Mouse (Mus musculus) intestine, embryonic 14.5 days (tissue): ENCODE measurements at regions not wholly inside any gene's neighbourhood (a gene's known extent, or its start where the extent isn't known, plus 50 kb on each side); places are given as distances from the start of the nearest gene placed in this dataset.
A peak's percentile ranks its signal among the peaks of the same experiment; 100 is the strongest.

Experiments
- ATAC-seq: fragments of 200-750 bp; cut with Nextera tagmentation; replicated peaks from 2 replicates; pipeline ENCODE4 v1.8.0; 2017; ENCODE audit warnings: low read depth, moderate number of reproducible peaks, moderate TSS enrichment, moderate library complexity; ENCODE audit not compliant: low FRiP score, low TSS enrichment
- DNase-seq: peaks from one replicate; pipeline ENCODE4 v3.0.0-alpha.2; 2018; ENCODE audit warnings: low spot score
- H3K27ac ChIP-seq: fragments of 300-500 bp; sonication (generic); 2 replicates; pipeline ENCODE4 v1.5.1; 2014; ENCODE audit warnings: low read depth, mild to moderate bottlenecking, control low read depth
- H3K27me3 ChIP-seq: fragments of 300-500 bp; sonication (generic); replicated peaks from 2 replicates; pipeline ENCODE4 v1.6.1; 2014; ENCODE audit warnings: low read length, control low read depth; ENCODE audit not compliant: control insufficient read depth, insufficient read depth
- H3K36me3 ChIP-seq: fragments of 300-500 bp; sonication (generic); 2 replicates; pipeline ENCODE4 v1.6.1; 2014; ENCODE audit warnings: low read length, control low read depth; ENCODE audit not compliant: control insufficient read depth, insufficient read depth
- H3K4me1 ChIP-seq: fragments of 300-500 bp; sonication (generic); replicated peaks from 2 replicates; pipeline ENCODE4 v1.6.1; 2014; ENCODE audit warnings: low read length, control low read depth, mixed read lengths; ENCODE audit not compliant: control insufficient read depth, insufficient read depth
- H3K4me2 ChIP-seq: fragments of 300-500 bp; sonication (generic); 2 replicates; pipeline ENCODE4 v1.6.1; 2014; ENCODE audit warnings: low read length
- H3K4me3 ChIP-seq: fragments of 300-500 bp; sonication (generic); 2 replicates; pipeline ENCODE4 v1.5.1; 2014; ENCODE audit warnings: low read depth, low read length, control low read depth, mixed read lengths
- H3K9ac ChIP-seq: fragments of 300-500 bp; sonication (generic); 2 replicates; pipeline ENCODE4 v1.6.1; 2014; ENCODE audit warnings: mild to moderate bottlenecking, low read length
- H3K9me3 ChIP-seq: fragments of 300-500 bp; sonication (generic); 2 replicates; pipeline ENCODE4 v1.6.1; 2016; ENCODE audit warnings: low read length, control low read depth; ENCODE audit not compliant: control insufficient read depth
- WGBS: fragments of 180-500 bp; shearing (Covaris S2); extraction: QIAGEN DNeasy Blood & Tissue Kit; methylation state at CpG from one replicate; pipeline ENCODE4 v1.1.7; 2014; 5-methylcytosine and 5-hydroxymethylcytosine counted together

GRCm38 (mm10) chr8:12040924-12041323 is 200.7 kb downstream of the Tex29 start:
- Histone ChIP-seq H3K9me3 (no peaks in the 10 kb centered on the region), H3K27me3 (no peaks in the 10 kb centered on the region), H3K4me1 (no peaks in the 10 kb centered on the region), H3K4me2 (peak overlapping the region; percentile 18; the same call in 1 of the 2 replicates), H3K27ac (no peak overlapping the region), H3K9ac (no peak overlapping the region), H3K4me3 (no peak overlapping the region), H3K36me3 (no peaks in the 10 kb centered on the region)
- WGBS: 55% methylated on average over 3 of the region's 3 CpGs
- DNase-seq: no peak
- no peak for ATAC-seq

GRCm38 (mm10) chr8:12041662-12042061 is 201.4 kb downstream of the Tex29 start:
- no peaks in the 10 kb centered on the region for H3K27me3 ChIP-seq
- 44% methylated on average over 6 of the region's 6 CpGs for whole genome bisulfite sequencing
- no peaks in the 10 kb centered on the region for H3K9me3 ChIP-seq
- H3K4me2 ChIP-seq: peak overlapping the region; percentile 18; the same call in 1 of the 2 replicates
- H3K36me3 ChIP-seq: no peaks in the 10 kb centered on the region
- H3K27ac ChIP-seq: no peak overlapping the region
- no peaks in the 10 kb centered on the region for H3K4me1 ChIP-seq
- ATAC-seq: no peak
- DNase-seq: no peak
- H3K9ac ChIP-seq: no peak overlapping the region
- H3K4me3 ChIP-seq: no peak overlapping the region

- ATAC-seq: no peak
Observed at GRCm38 (mm10) chr8:12050841-12051240, 210.6 kb downstream of the Tex29 start.

GRCm38 (mm10) chr8:12051357-12051756 is 211.1 kb downstream of the Tex29 start:
- WGBS: 42% methylated on average over 12 of the region's 12 CpGs
- ATAC-seq: no peak
- H3K4me1 ChIP-seq: no peaks in the 10 kb centered on the region
- H3K27me3 ChIP-seq: no peaks in the 10 kb centered on the region
- H3K4me2 ChIP-seq: no peak overlapping the region
- H3K9me3 ChIP-seq: no peaks in the 10 kb centered on the region
- H3K4me3 ChIP-seq: no peak overlapping the region
- no peak for DNase-seq
- no peaks in the 10 kb centered on the region for H3K36me3 ChIP-seq
- H3K9ac ChIP-seq: no peak overlapping the region
- H3K27ac ChIP-seq: no peak overlapping the region

More at GRCm38 (mm10) chr8:12050841-12051240, 210.6 kb downstream of the Tex29 start:
- Histone ChIP-seq H3K27me3 (no peaks in the 10 kb centered on the region), H3K4me1 (no peaks in the 10 kb centered on the region), H3K9me3 (no peaks in the 10 kb centered on the region), H3K4me2 (no peak overlapping the region), H3K36me3 (no peaks in the 10 kb centered on the region), H3K9ac (no peak overlapping the region), H3K27ac (no peak overlapping the region), H3K4me3 (no peak overlapping the region)
- no peak for DNase-seq
- WGBS: 56% methylated on average over 5 of the region's 5 CpGs

GRCm38 (mm10) chr8:12055931-12056330 is 215.7 kb downstream of the Tex29 start:
- no peaks in the 10 kb centered on the region for H3K27me3 ChIP-seq
- H3K9me3 ChIP-seq: no peaks in the 10 kb centered on the region
- no peak for DNase-seq
- H3K4me3 ChIP-seq: no peak overlapping the region
- no peaks in the 10 kb centered on the region for H3K36me3 ChIP-seq
- ATAC-seq: no peak
- no peak overlapping the region for H3K9ac ChIP-seq
- no peak overlapping the region for H3K4me2 ChIP-seq
- no peak overlapping the region for H3K27ac ChIP-seq
- 91% methylated on average over 9 of the region's 9 CpGs for WGBS
- H3K4me1 ChIP-seq: no peaks in the 10 kb centered on the region

GRCm38 (mm10) chr8:12061237-12061636 is 217.4 kb upstream of the A230072I06Rik start:
- no peaks in the 10 kb centered on the region for H3K36me3 ChIP-seq
- ATAC-seq (no peak), DNase-seq (no peak)
- H3K4me1 ChIP-seq: no peaks in the 10 kb centered on the region
- no peaks in the 10 kb centered on the region for H3K27me3 ChIP-seq
- H3K4me2 ChIP-seq: no peak overlapping the region
- H3K9me3 ChIP-seq: no peaks in the 10 kb centered on the region
- H3K27ac ChIP-seq: no peak overlapping the region
- 68% methylated on average over 13 of the region's 13 CpGs for WGBS
- H3K9ac ChIP-seq: no peak overlapping the region
- no peak overlapping the region for H3K4me3 ChIP-seq

GRCm38 (mm10) chr8:12062710-12063109 is 215.9 kb upstream of the A230072I06Rik start:
- 78% methylated on average over 8 of the region's 8 CpGs for WGBS
- H3K4me1 ChIP-seq: no peaks in the 10 kb centered on the region
- H3K4me3 ChIP-seq: no peak overlapping the region
- no peak overlapping the region for H3K4me2 ChIP-seq
- H3K9ac ChIP-seq: no peak overlapping the region
- H3K36me3 ChIP-seq: no peaks in the 10 kb centered on the region
- no peak for DNase-seq
- no peaks in the 10 kb centered on the region for H3K27me3 ChIP-seq
- H3K9me3 ChIP-seq: no peaks in the 10 kb centered on the region
- no peak for ATAC-seq
- no peak overlapping the region for H3K27ac ChIP-seq

GRCm38 (mm10) chr8:12064664-12065063 is 214.0 kb upstream of the A230072I06Rik start:
- Histone ChIP-seq H3K27ac (no peak overlapping the region), H3K27me3 (no peaks in the 10 kb centered on the region), H3K4me2 (no peak overlapping the region), H3K9ac (no peak overlapping the region), H3K4me1 (no peaks in the 10 kb centered on the region), H3K36me3 (no peaks in the 10 kb centered on the region), H3K9me3 (no peaks in the 10 kb centered on the region), H3K4me3 (no peak overlapping the region)
- DNase-seq: no peak
- no peak for ATAC-seq
- WGBS: 88% methylated on average over 7 of the region's 7 CpGs

- Histone ChIP-seq H3K36me3 (no peaks in the 10 kb centered on the region), H3K4me3 (no peak overlapping the region), H3K27me3 (no peaks in the 10 kb centered on the region), H3K9ac (no peak overlapping the region), H3K4me2 (no peak overlapping the region), H3K9me3 (no peaks in the 10 kb centered on the region), H3K27ac (no peak overlapping the region), H3K4me1 (no peaks in the 10 kb centered on the region)
- DNase-seq: no peak
- ATAC-seq: no peak
- WGBS: 83% methylated on average over 10 of the region's 10 CpGs
Observed at GRCm38 (mm10) chr8:12066454-12066853, 212.2 kb upstream of the A230072I06Rik start.
